ENCODE assay signal across 9 mouse cellular contexts in genomic region chr19:7306968-7307367, GRCm38 (mm10). TPM values are rescaled to one million over a fixed set of nuclear protein-coding genes. Genes with fewer than 3 reads are reported as not detected.
DNase-seq lines count a peak whose midpoint lies in the region; ATAC-seq and TF ChIP-seq lines count a peak whose summit lies in the region.
"Had no signal": no experiment of that assay in that cellular context is flagged by ENCODE, and none has a peak within 500 bp of the region (broad histone marks: within the 10 kb centered on the region; RNA-seq: fewer than 3 reads in every experiment).

No protein-coding gene starts in this region.

- DNase-seq in lung, embryonic 14.5 days = no peak
- DNase-seq in lung, adult 2 months = no peak
- peak; percentile 41 for DNase-seq in gastrocnemius, postnatal 10 days
- DNase-seq in kidney, postnatal 0 days (ENCODE audit: low spot score) = peak; percentile 80
- no peak for DNase-seq in urinary bladder, adult 2 months (ENCODE audit: low spot score)
- DNase-seq in forebrain, embryonic 11.5 days (ENCODE audit: low spot score) = no peak
- no peak for DNase-seq in cerebellum, adult 11 months

- no peaks in the 10 kb centered on the region for H3K27me3 ChIP-seq in lung, embryonic 14.5 days (ENCODE audit: insufficient read depth, low read length)
- H3K27me3 ChIP-seq in kidney, postnatal 0 days (ENCODE audit: insufficient read depth, low read length) = no peaks in the 10 kb centered on the region
- H3K27me3 ChIP-seq in forebrain, embryonic 11.5 days (ENCODE audit: control insufficient read depth, insufficient read depth, low read length) = no peaks in the 10 kb centered on the region
- H3K27me3 ChIP-seq: limb, embryonic 15.5 days had no signal

- H3K36me3 ChIP-seq in lung, embryonic 14.5 days (ENCODE audit: insufficient read depth) = no peaks in the 10 kb centered on the region
- H3K36me3 ChIP-seq in kidney, postnatal 0 days (ENCODE audit: insufficient read depth, low read length) = no peaks in the 10 kb centered on the region
- H3K36me3 ChIP-seq in forebrain, embryonic 11.5 days (ENCODE audit: control insufficient read depth, insufficient read depth, low read length) = no peaks in the 10 kb centered on the region
- H3K36me3 ChIP-seq: limb, embryonic 15.5 days had no signal

- peaks cover 28% of the 10 kb centered on the region for H3K4me1 ChIP-seq in lung, embryonic 14.5 days (ENCODE audit: insufficient read depth)
- H3K4me1 ChIP-seq in lung, adult 2 months (ENCODE audit: control insufficient read depth, insufficient read depth, low read length) = peaks cover 46% of the 10 kb centered on the region
- H3K4me1 ChIP-seq in kidney, postnatal 0 days (replicated peaks; ENCODE audit: insufficient read depth, low read length) = peaks cover 73% of the 10 kb centered on the region
- H3K4me1 ChIP-seq in forebrain, embryonic 11.5 days (replicated peaks; ENCODE audit: control insufficient read depth, insufficient read depth, low read length) = peaks cover 18% of the 10 kb centered on the region

- H3K9me3 ChIP-seq in lung, embryonic 14.5 days (ENCODE audit: low read depth, low read length) = no peaks in the 10 kb centered on the region
- no peaks in the 10 kb centered on the region for H3K9me3 ChIP-seq in kidney, postnatal 0 days (replicated peaks; ENCODE audit: low read length)
- H3K9me3 ChIP-seq in forebrain, embryonic 11.5 days (ENCODE audit: control insufficient read depth, low read length) = no peaks in the 10 kb centered on the region
- H3K9me3 ChIP-seq: limb, embryonic 15.5 days had no signal

- H3K4me2 ChIP-seq in lung, embryonic 14.5 days = no peak overlapping the region
- no peak overlapping the region for H3K4me2 ChIP-seq in kidney, postnatal 0 days (ENCODE audit: low read length)
- no peak overlapping the region for H3K4me2 ChIP-seq in forebrain, embryonic 11.5 days (ENCODE audit: low read depth, low read length, severe bottlenecking)

- no peak overlapping the region for H3K4me3 ChIP-seq in lung, embryonic 14.5 days (ENCODE audit: low read depth, low read length)
- no peak overlapping the region for H3K4me3 ChIP-seq in lung, adult 2 months (replicated peaks; ENCODE audit: extremely low read depth, low read depth, low read length)
- no peak overlapping the region for H3K4me3 ChIP-seq in kidney, postnatal 0 days (replicated peaks; ENCODE audit: low read depth, low read length)
- H3K4me3 ChIP-seq in forebrain, embryonic 11.5 days (ENCODE audit: low read depth, low read length) = no peak overlapping the region
- H3K4me3 ChIP-seq: limb, embryonic 15.5 days had no signal

- H3K27ac ChIP-seq in lung, embryonic 14.5 days (ENCODE audit: low read depth) = peak overlapping the region; percentile 55
- peak overlapping the region; percentile 79 for H3K27ac ChIP-seq in kidney, postnatal 0 days
- no peak overlapping the region for H3K27ac ChIP-seq in forebrain, embryonic 11.5 days (ENCODE audit: low read depth, low read length)

- no peak for TF ChIP-seq POLR2A in lung, adult 2 months (IDR thresholded peaks at IDR 0.05; ENCODE audit: borderline replicate concordance, extremely low read depth, low read depth, low read length)

- no peak overlapping the region for H3K9ac ChIP-seq in lung, embryonic 14.5 days
- H3K9ac ChIP-seq in kidney, postnatal 0 days (ENCODE audit: low read depth, low read length) = no peak overlapping the region
- H3K9ac ChIP-seq in forebrain, embryonic 11.5 days (ENCODE audit: low read length) = no peak overlapping the region
- H3K9ac ChIP-seq: limb, embryonic 15.5 days had no signal

- no peak for ATAC-seq in lung, embryonic 14.5 days (ENCODE audit: insufficient read depth)
- no peak for ATAC-seq in kidney, postnatal 0 days (replicated peaks; ENCODE audit: low FRiP score, low read depth)
- ATAC-seq in neutrophil, adult 5-6 weeks (ENCODE audit: extremely low read depth, insufficient number of reproducible peaks, low FRiP score, poor library complexity, severe bottlenecking) = peak; percentile 18; the same call in 1 of the 2 replicates
- no peak for ATAC-seq in forebrain, embryonic 11.5 days (replicated peaks; ENCODE audit: low FRiP score)

- 47% methylated on average over 3 of the region's 3 CpGs for WGBS in lung, embryonic 14.5 days
- 13% methylated on average over 3 of the region's 3 CpGs for WGBS in lung, adult 2 months
- 22% methylated on average over 3 of the region's 3 CpGs for WGBS in kidney, postnatal 0 days
- WGBS in forebrain, embryonic 11.5 days = 68% methylated on average over 3 of the region's 3 CpGs

- TF ChIP-seq CTCF in lung, embryonic 14.5 days (IDR thresholded peaks at IDR 0.05; ENCODE audit: low read depth) = no peak
- TF ChIP-seq CTCF in lung, adult 2 months (IDR thresholded peaks at IDR 0.05; ENCODE audit: insufficient read depth, low read length) = no peak
- 0 out of 2 replicates have a peak, but pooled peaks have one; percentile 1 for TF ChIP-seq CTCF in kidney, postnatal 0 days (IDR thresholded peaks at IDR 0.05; ENCODE audit: low read depth)

RNA-seq across cellular contexts. Expression of gene Mark2, which starts 34.7 kb away (rescaled TPM):
- polyA plus RNA-seq in lung, embryonic 14.5 days (2014; fragmentation: Nextera tagmentation; extraction: Ambion mirVana) = 49.2 and 57.8 TPM in 2 replicates
- polyA plus RNA-seq in lung, adult 2 months (2012; rRNA removed) = 68.6 and 94.1 TPM in 2 replicates
- total RNA-seq in gastrocnemius, postnatal 10 days (2021) = 10 to 100 TPM; 38.2 to 45.8 TPM
- polyA plus RNA-seq in kidney, postnatal 0 days (2015; fragmentation: Nextera tagmentation; extraction: Ambion mirVana) = 32.9 and 35.5 TPM in 2 replicates
- 96.4 and 114 TPM in 2 replicates for total RNA-seq in neutrophil, adult 5-6 weeks (2017)
- polyA plus RNA-seq in urinary bladder, adult 2 months (2012; rRNA removed) = 75.2 and 100 TPM in 2 replicates
- polyA plus RNA-seq in forebrain, embryonic 11.5 days (2014; fragmentation: Nextera tagmentation; extraction: Ambion mirVana) = 61.2 and 62.0 TPM in 2 replicates

RNA-seq across cellular contexts. Expression of gene Rcor2, which starts 39.8 kb away (rescaled TPM):
- 6.0 and 7.9 TPM in 2 replicates for polyA plus RNA-seq in lung, embryonic 14.5 days (2014; fragmentation: Nextera tagmentation; extraction: Ambion mirVana)
- 1.7 and 3.3 TPM in 2 replicates for polyA plus RNA-seq in lung, adult 2 months (2012; rRNA removed)
- total RNA-seq in gastrocnemius, postnatal 10 days (2021) = 1 to 10 TPM; 8.2 to 9.1 TPM
- polyA plus RNA-seq in kidney, postnatal 0 days (2015; fragmentation: Nextera tagmentation; extraction: Ambion mirVana) = 4.9 and 6.3 TPM in 2 replicates
- total RNA-seq in neutrophil, adult 5-6 weeks (2017) = 2.1 and 2.4 TPM in 2 replicates
- 10.2 and 10.4 TPM in 2 replicates for polyA plus RNA-seq in urinary bladder, adult 2 months (2012; rRNA removed)
- polyA plus RNA-seq in forebrain, embryonic 11.5 days (2014; fragmentation: Nextera tagmentation; extraction: Ambion mirVana) = 62.8 and 72.4 TPM in 2 replicates

Comparison
In these comparisons a context has a peak if more than half of its experiments do, and no peak if none do; other contexts are left out.
1. DNase-seq: peak in gastrocnemius, postnatal 10 days (single experiment) and kidney, postnatal 0 days (single experiment); none in lung, embryonic 14.5 days (single experiment), lung, adult 2 months (single experiment), urinary bladder, adult 2 months (single experiment), forebrain, embryonic 11.5 days (single experiment) and cerebellum, adult 11 months (single experiment).